Mouse (Mus musculus) midbrain, embryonic 13.5 days (tissue): Measurements from ENCODE around the gene Dnajb2. TPM values are rescaled to one million over a fixed set of nuclear protein-coding genes. Genes with fewer than 3 reads are reported as not detected.

Experiments used
- ATAC-seq: fragments of 200-750 bp; cut with Nextera tagmentation; 2 replicates; pipeline ENCODE4 v1.8.0; 2017; ENCODE audit warnings: mild to moderate bottlenecking, moderate TSS enrichment, moderate library complexity
- H3K27ac ChIP-seq: fragments of 300-500 bp; sonication (generic); 2 replicates; pipeline ENCODE4 v1.5.1; 2015; ENCODE audit warnings: inconsistent platforms, mild to moderate bottlenecking, moderate library complexity
- H3K27me3 ChIP-seq: fragments of 300-500 bp; sonication (generic); 2 replicates; pipeline ENCODE4 v1.6.1; 2015; ENCODE audit warnings: mild to moderate bottlenecking, inconsistent platforms
- H3K36me3 ChIP-seq: fragments of 300-500 bp; sonication (generic); 2 replicates; pipeline ENCODE4 v1.6.1; 2015; ENCODE audit warnings: mild to moderate bottlenecking, inconsistent platforms
- H3K4me1 ChIP-seq: fragments of 300-500 bp; sonication (generic); replicated peaks from 2 replicates; pipeline ENCODE4 v1.6.1; 2015; ENCODE audit warnings: inconsistent platforms
- H3K4me2 ChIP-seq: fragments of 300-500 bp; sonication (generic); replicated peaks from 2 replicates; pipeline ENCODE4 v1.6.1; 2015; ENCODE audit warnings: moderate library complexity, mild to moderate bottlenecking, inconsistent platforms
- H3K4me3 ChIP-seq: fragments of 300-500 bp; sonication (generic); replicated peaks from 2 replicates; pipeline ENCODE4 v1.5.1; 2015; ENCODE audit warnings: mild to moderate bottlenecking, inconsistent platforms
- H3K9ac ChIP-seq: fragments of 300-500 bp; sonication (generic); replicated peaks from 2 replicates; pipeline ENCODE4 v1.6.1; 2015; ENCODE audit warnings: mild to moderate bottlenecking, inconsistent platforms
- H3K9me3 ChIP-seq: fragments of 300-500 bp; sonication (generic); 2 replicates; pipeline ENCODE4 v1.6.1; 2016; ENCODE audit warnings: mild to moderate bottlenecking, inconsistent platforms
- WGBS: fragments of 180-500 bp; shearing (Covaris S2); methylation state at CpG from one replicate; pipeline ENCODE4 v1.1.7; 2015; 5-methylcytosine and 5-hydroxymethylcytosine counted together
- polyA plus RNA-seq: library from polyadenylated mRNA; unstranded; fragments of >200 nt; fragmentation: Nextera tagmentation; extraction: Ambion mirVana; gene quantifications from 2 replicates; pipeline ENCODE4 v1.2.1, GENCODE M21; 2015

The Dnajb2 gene
- polyA plus RNA-seq, 1 experiment from 2014 or later: 56.7 TPM

DNA sequence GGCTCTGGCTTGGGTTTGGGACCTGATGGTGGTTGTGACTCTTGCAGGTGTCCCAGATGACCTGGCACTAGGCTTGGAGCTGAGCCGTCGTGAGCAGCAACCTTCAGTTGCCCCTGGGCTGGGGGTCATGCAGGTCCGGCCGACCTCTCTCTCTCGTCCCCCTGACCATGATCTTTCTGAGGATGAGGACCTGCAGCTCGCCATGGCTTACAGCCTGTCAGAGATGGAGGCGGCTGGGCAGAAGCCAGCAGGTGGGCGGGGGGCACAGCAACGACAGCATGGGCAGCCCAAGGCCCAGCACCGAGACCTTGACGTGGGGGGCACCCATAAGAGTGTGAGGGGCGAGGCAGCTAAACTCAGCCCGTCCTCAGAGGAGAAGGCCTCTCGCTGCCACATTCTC, 7.2 kb downstream of the Dnajb2 start:
- ATAC-seq: no peak
- WGBS: 89% methylated on average over 13 of the region's 14 CpGs
- H3K9ac ChIP-seq: no peak overlapping the region

DNA sequence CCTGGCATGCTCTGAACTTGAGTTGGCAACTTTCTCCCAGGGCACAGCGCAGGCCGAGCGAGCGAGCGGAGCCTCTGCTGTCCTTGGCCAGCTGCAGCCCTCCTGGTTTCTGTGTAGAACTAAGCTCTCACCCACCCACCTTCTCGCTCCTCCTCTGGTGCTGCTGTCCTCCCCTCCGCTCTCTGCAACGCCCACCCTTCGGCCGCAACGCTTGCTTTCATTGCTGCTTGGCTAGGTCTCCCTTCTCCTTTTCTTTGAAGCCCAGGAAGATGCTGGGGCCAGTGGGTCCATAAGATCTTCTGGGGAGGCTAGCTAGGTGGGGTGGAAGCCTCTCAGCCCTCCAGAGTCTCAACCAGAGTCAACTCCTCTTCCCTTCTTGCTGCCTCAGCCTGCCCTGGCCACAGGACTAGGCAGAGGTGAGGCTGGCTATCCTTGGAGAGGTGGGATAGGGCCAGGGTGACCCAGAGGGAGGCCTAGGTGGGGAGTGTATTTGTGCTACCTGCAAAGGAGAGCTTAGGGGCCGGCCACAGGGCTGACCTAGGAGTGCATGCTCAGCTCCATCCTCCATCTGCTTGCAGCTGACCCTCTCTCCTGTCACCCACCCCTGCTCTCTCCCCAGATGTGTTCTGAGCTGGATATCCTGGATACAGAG, 8.1 kb downstream of the Dnajb2 start:
- peaks cover 36% of the 10 kb centered on the region for H3K36me3 ChIP-seq
- 85% methylated on average over 12 of the region's 12 CpGs for WGBS
- H3K27ac ChIP-seq: no peak overlapping the region
- no peaks in the 10 kb centered on the region for H3K27me3 ChIP-seq
- no peak overlapping the region for H3K4me3 ChIP-seq
- peak overlapping the region; percentile 32; the same call in 1 of the 2 replicates for H3K9ac ChIP-seq
- ATAC-seq: peak; percentile 29; the same call in 1 of the 2 replicates
- peaks cover 15% of the 10 kb centered on the region for H3K4me1 ChIP-seq
- H3K9me3 ChIP-seq: no peaks in the 10 kb centered on the region
- H3K4me2 ChIP-seq: no peak overlapping the region

More for the DNA sequence above, 7.2 kb downstream of the Dnajb2 start:
- Histone ChIP-seq H3K4me3 (no peak overlapping the region), H3K9me3 (no peaks in the 10 kb centered on the region), H3K4me1 (peaks cover 15% of the 10 kb centered on the region), H3K27me3 (no peaks in the 10 kb centered on the region), H3K36me3 (peaks cover 38% of the 10 kb centered on the region), H3K4me2 (no peak overlapping the region), H3K27ac (no peak overlapping the region)

DNA sequence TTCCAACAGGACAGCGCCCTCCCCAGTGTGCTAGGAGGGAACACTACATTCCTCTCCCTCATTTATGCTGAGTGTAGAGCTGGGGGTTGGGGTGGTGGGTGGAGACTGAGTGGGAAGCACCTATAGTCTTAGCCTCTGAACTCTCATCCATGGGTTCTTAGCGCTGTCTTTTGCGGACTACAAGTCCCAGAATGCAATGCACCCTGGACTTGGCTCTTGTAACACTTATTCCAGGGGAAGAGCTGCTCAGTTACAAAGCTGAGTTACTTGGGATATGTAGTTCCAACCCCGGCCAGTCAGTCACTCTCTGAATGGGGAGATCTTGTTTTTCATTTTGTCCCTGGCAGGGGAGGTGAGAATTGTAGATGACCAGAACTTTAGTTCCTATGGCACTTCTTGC, 8.6 kb downstream of the Dnajb2 start:
- no peak overlapping the region for H3K4me3 ChIP-seq
- whole genome bisulfite sequencing: 14% methylated on average over 4 of the region's 4 CpGs
- no peak overlapping the region for H3K27ac ChIP-seq
- H3K4me1 ChIP-seq: peaks cover 15% of the 10 kb centered on the region
- peaks cover 31% of the 10 kb centered on the region for H3K36me3 ChIP-seq
- H3K27me3 ChIP-seq: no peaks in the 10 kb centered on the region
- no peak overlapping the region for H3K9ac ChIP-seq
- H3K9me3 ChIP-seq: no peaks in the 10 kb centered on the region
- H3K4me2 ChIP-seq: no peak overlapping the region
- ATAC-seq: peak; percentile 67

DNA sequence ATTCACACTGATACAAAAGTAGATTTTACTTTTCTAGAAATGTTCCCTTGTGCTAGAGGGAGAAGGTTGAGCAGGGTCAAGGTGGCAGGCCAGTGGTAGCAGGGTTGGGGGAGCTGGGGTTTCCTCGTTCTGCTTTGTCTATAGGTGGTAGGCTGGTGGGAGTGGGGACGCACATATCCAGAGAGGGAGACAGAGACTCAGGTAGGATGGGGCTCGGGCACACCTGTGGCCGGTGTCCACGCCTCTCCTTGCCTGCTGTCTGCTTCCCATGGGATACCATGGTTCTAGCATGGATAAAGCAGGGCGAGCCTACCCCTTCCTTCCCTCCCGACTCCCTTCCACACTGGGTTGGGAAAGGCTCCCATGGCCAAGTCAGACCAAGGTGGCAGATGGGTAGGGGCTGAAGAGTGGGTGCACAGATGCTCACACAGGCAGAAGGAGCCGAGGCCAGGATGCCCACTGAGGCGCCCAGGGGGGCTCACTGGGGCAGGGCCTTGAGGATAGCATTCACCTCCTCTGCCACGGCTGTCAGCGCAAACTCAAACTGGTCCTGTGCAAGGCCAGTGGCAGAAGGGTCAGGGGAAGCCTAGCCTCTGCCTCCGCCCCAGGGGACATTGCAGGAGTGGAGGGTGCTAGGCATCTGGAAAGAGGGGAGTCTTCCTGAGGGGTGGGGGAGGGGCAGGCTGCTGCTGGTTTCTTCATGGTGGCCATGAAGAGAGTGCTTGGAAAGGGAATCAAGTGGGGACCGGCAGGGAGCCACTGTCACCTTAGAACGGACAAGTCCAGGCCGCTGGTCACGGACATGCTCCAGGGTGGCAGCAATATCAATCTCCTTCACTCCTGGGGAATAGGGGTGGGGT, 11.1 kb downstream of the Dnajb2 start:
- Histone ChIP-seq H3K27me3 (no peaks in the 10 kb centered on the region), H3K4me2 (no peak overlapping the region), H3K36me3 (peaks cover 17% of the 10 kb centered on the region), H3K4me3 (no peak overlapping the region), H3K27ac (no peak overlapping the region), H3K4me1 (peaks cover 26% of the 10 kb centered on the region), H3K9ac (0 out of 2 replicates have a peak overlapping the region, but pooled peaks have one; percentile 48), H3K9me3 (no peaks in the 10 kb centered on the region)
- no peak for ATAC-seq
- WGBS: 85% methylated on average over 16 of the region's 16 CpGs

DNA sequence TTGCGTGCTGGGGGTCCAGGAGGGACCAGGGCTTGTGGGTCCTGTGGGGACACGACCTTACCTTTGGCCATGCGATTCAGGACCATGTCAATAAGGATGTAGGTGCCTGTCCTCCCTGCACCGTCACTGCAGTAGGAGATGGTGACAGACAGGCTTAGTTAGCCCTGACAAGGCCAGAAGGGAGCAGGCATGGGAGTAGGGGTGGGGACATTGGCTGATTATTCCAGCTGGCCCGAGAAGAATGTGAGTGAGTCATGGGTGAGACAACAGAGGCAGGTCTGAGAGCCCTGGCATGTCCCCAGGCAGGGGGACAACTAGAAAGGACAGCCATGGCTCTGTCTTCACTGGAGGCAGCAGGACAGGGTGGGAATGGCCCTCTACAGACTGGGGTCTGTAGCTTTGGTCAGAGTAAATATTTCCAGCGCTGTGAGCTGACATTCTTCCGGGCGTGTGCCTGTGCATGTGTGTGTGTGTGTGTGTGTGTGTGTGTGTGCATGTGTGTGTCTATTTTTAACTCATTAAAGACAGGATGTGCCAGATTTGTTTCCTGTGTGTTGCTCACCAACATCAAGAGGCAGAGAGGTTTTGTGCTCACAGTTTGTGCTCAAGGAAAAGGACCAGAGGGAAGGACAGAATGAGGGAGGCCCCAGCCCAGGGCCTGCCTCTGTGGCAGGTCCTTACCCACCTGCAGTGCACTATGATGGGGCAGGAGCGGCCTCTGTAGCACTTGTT, 12.0 kb downstream of the Dnajb2 start:
- no peak overlapping the region for H3K27ac ChIP-seq
- peaks cover 14% of the 10 kb centered on the region for H3K36me3 ChIP-seq
- no peaks in the 10 kb centered on the region for H3K9me3 ChIP-seq
- WGBS: 56% methylated on average over 9 of the region's 9 CpGs
- ATAC-seq: no peak
- H3K9ac ChIP-seq: 0 out of 2 replicates have a peak overlapping the region, but pooled peaks have one; percentile 48
- no peak overlapping the region for H3K4me3 ChIP-seq
- peaks cover 26% of the 10 kb centered on the region for H3K4me1 ChIP-seq
- H3K4me2 ChIP-seq: no peak overlapping the region
- peaks cover 7% of the 10 kb centered on the region; the same call in 1 of the 2 replicates for H3K27me3 ChIP-seq

DNA sequence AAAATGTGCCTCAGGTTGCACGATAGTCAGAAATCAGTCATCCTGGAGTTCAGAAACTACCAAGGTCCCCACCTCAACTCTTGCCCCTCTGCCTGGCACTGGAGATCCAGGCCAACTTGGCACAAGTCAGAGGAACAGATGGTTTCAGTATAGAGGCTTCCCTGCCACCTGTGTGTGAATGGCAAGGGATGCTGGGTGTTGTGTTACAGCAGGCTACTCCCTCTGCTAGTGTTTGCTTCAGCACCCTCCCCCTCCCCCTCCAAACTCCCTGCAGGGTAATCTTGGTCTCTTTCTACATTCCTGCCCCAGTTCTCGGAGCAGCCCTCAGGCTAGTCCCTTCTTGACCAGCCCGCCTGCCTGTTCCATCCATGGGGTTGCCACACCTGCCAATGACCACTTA, 14.3 kb downstream of the Dnajb2 start:
- Histone ChIP-seq H3K9me3 (no peaks in the 10 kb centered on the region), H3K4me1 (peaks cover 33% of the 10 kb centered on the region), H3K36me3 (no peaks in the 10 kb centered on the region), H3K27me3 (peaks cover 8% of the 10 kb centered on the region; the same call in 1 of the 2 replicates), H3K9ac (no peak overlapping the region), H3K27ac (no peak overlapping the region), H3K4me2 (no peak overlapping the region), H3K4me3 (no peak overlapping the region)
- WGBS: 59% methylated on average over 3 of the region's 3 CpGs
- no peak for ATAC-seq

DNA sequence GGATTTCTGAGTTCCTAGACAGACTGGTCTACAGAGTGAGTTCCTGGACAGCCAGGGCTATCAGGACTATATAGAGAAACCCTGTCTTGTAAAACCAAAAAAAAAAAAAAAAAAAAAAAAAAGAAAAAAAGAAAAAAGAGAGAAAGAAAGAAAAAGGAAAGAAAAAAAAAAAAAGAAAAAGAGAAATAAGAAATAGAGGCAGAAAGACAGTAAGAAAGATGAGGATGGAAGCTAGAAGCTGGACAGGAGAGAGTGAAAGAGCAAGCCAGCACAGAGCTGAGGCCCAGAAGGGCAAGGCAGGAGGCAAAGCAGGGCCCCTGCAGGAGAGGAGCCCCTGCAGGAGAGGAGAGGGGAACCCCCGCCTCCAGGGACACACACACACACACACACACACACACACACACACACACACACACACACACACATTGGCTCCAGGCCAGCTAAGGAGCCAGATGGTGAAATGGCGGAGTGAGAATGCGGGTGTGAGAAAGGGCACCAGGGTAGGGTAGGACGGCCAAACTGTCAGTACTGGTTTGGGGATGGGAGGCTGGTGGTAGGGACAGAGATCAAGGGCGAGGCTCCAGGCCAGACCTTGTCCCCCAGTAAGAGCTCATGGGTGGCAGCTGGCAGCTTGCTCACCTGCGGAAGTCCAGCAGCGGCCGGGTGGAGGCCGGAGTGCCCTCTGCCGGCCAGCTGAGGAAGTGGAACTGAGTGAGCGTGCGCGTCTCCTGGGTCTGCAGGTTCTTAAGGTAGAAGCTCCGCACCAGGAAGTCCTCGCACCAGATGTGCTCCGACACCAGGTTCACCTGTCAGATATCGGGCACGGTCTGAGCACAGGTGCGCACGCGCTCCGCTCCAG, 15.1 kb downstream of the Dnajb2 start:
- Histone ChIP-seq H3K27me3 (peaks cover 8% of the 10 kb centered on the region; the same call in 1 of the 2 replicates), H3K27ac (no peak overlapping the region), H3K4me3 (peak overlapping the region; percentile 18; the same call in 1 of the 2 replicates), H3K9me3 (no peaks in the 10 kb centered on the region), H3K36me3 (no peaks in the 10 kb centered on the region), H3K9ac (0 out of 2 replicates have a peak overlapping the region, but pooled peaks have one; percentile 14), H3K4me2 (peak overlapping the region; percentile 51), H3K4me1 (peaks cover 33% of the 10 kb centered on the region)
- peak; percentile 51 for ATAC-seq
- 4% methylated on average over 21 of the region's 22 CpGs for WGBS

DNA sequence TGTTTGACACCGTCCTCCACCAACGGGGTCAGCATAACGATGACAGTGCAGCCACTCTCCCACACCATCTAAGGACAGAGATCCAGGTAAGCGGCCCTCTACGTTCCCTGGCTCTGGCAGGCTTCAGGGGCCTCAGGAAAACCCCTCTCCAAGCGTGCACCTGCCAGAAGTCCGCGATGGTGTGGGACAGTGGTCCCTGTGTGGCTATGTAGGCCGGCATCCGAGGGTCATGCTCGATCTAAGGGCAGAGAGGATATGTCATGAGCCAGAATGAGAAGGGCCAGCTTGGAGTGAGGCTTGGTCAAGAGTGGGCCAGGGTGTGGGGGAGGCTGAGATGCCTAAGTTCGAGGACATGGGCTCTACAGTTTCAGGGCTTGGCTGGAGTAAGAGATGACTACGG, 16.1 kb downstream of the Dnajb2 start:
- H3K27me3 ChIP-seq: peaks cover 10% of the 10 kb centered on the region
- no peak overlapping the region for H3K27ac ChIP-seq
- H3K4me1 ChIP-seq: peaks cover 28% of the 10 kb centered on the region
- ATAC-seq: peak; percentile 5; the same call in 1 of the 2 replicates
- no peak overlapping the region for H3K4me2 ChIP-seq
- H3K9ac ChIP-seq: no peak overlapping the region
- 73% methylated on average over 13 of the region's 13 CpGs for WGBS
- no peaks in the 10 kb centered on the region for H3K36me3 ChIP-seq
- H3K9me3 ChIP-seq: no peaks in the 10 kb centered on the region
- no peak overlapping the region for H3K4me3 ChIP-seq

DNA sequence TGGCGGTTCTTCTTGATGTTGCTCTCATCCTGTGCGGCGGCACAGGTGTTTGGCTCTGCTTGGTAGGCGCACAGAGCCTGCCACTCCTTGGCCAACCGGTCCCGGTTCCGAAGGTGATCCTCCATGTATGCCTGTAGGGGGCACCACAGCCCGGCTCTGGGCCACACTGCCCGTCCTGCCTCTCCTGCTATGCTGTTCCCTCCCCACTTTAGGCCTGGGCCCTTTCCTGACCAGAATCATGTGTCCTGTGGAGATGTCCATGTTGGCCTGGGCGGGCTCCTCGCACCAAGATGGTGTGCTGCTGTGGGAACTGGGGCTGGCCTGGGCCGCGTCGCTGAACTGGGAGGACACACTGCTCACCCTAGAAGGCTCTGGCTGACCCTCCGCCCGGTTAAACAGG, 16.8 kb downstream of the Dnajb2 start:
- no peaks in the 10 kb centered on the region for H3K9me3 ChIP-seq
- no peak overlapping the region for H3K9ac ChIP-seq
- 75% methylated on average over 16 of the region's 16 CpGs for WGBS
- peaks cover 13% of the 10 kb centered on the region for H3K27me3 ChIP-seq
- H3K4me2 ChIP-seq: no peak overlapping the region
- ATAC-seq: no peak
- no peak overlapping the region for H3K4me3 ChIP-seq
- H3K27ac ChIP-seq: no peak overlapping the region
- H3K4me1 ChIP-seq: peaks cover 20% of the 10 kb centered on the region
- H3K36me3 ChIP-seq: no peaks in the 10 kb centered on the region

DNA sequence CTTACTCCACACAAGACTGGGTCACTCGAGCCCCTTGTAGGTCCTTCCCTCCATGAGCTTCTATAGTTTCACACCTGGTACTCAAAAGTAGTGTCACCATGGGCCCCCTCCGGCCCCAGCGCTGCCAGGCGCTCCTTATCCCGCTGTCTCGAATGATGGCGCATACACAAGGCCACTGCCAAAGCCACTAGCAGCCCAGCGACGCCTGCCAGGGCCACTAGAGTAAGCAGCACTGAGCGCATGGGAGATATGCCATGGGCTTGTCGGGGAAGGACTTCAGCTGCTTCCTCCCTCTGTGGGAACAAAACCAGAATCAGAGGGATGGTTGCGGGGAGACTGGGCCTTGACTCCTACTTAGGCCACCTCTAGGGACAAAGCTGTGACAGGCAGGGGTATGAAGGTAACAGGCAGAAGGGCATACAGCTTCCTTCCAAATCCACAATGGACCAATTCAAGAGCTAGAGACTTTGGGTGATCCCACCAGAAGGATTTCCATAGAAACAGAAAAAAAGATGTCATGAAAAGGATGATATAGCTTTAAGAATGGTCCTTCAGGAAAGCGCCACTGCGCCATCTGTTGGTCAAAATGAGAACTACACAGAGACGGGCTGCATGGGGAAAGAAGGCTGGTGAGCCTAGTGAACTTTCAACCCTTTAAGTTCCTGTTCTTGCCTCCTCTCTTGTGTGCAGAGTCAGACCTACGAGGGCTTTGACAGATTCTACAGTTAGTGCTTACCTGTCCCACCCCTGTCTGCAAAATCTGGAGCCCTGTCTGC, 17.8 kb downstream of the Dnajb2 start:
- Histone ChIP-seq H3K27me3 (peaks cover 16% of the 10 kb centered on the region), H3K4me1 (peaks cover 18% of the 10 kb centered on the region), H3K4me2 (no peak overlapping the region), H3K9me3 (no peaks in the 10 kb centered on the region), H3K27ac (peak overlapping the region; percentile 11; the same call in 1 of the 2 replicates), H3K9ac (no peak overlapping the region), H3K4me3 (no peak overlapping the region), H3K36me3 (no peaks in the 10 kb centered on the region)
- 66% methylated on average over 16 of the region's 16 CpGs for WGBS
- ATAC-seq: no peak
